Mouse (Mus musculus) 3T3-L1 (cell line): ENCODE measurements around the gene AW549877.
A peak's percentile ranks its signal among the peaks of the same experiment; 100 is the strongest.

Source experiments
- DNase-seq: peaks from one replicate; pipeline ENCODE4 v3.0.0-alpha.2; 2015; ENCODE audit warnings: low read depth, low spot score

Gene AW549877

GRCm38 (mm10) chr15:3984876-3985275, 10.7 kb downstream of the AW549877 start:
- DNase-seq: no peak

- no peak for DNase-seq
These were observed 12.8 kb downstream of the AW549877 start for GRCm38 (mm10) chr15:3982732-3983131.

GRCm38 (mm10) chr15:3979871-3980270, 15.7 kb downstream of the AW549877 start:
- no peak for DNase-seq

- peak; percentile 94 for DNase-seq
These were observed 16.3 kb downstream of the AW549877 start, which contains the start of gene Fbxo4 for GRCm38 (mm10) chr15:3979061-3979848. Gene Fbxo4 (minus strand): TSS chr15:3979573.

GRCm38 (mm10) chr15:3978279-3978678, 17.3 kb downstream of the AW549877 start:
- DNase-seq: peak; percentile 35

GRCm38 (mm10) chr15:3973300-3973699, 22.2 kb downstream of the AW549877 start:
- no peak for DNase-seq

GRCm38 (mm10) chr15:3970193-3970592, 25.4 kb downstream of the AW549877 start:
- no peak for DNase-seq

- no peak for DNase-seq
These were observed 25.8 kb downstream of the AW549877 start for GRCm38 (mm10) chr15:3969743-3970142.

GRCm38 (mm10) chr15:3962251-3962650, 33.3 kb downstream of the AW549877 start:
- DNase-seq: no peak

- DNase-seq: no peak
These were observed 35.5 kb downstream of the AW549877 start for GRCm38 (mm10) chr15:3960094-3960493.

GRCm38 (mm10) chr15:3957982-3958381, 37.6 kb downstream of the AW549877 start:
- DNase-seq: peak; percentile 82

- DNase-seq: no peak
These were observed 40.6 kb downstream of the AW549877 start for GRCm38 (mm10) chr15:3954971-3955370.

GRCm38 (mm10) chr15:3938132-3938531, 57.4 kb downstream of the AW549877 start:
- DNase-seq: peak; percentile 50

- DNase-seq: no peak
These were observed 59.5 kb downstream of the AW549877 start for GRCm38 (mm10) chr15:3936056-3936455.

GRCm38 (mm10) chr15:3933466-3933865, 62.1 kb downstream of the AW549877 start:
- DNase-seq: no peak
